Mouse (Mus musculus): Measurements from ENCODE around the gene Tmem258. TPM values are rescaled to one million over a fixed set of nuclear protein-coding genes. Genes with fewer than 3 reads are reported as not detected.
A peak's percentile ranks its signal among the peaks of the same experiment; 100 is the strongest.

Tmem258 gene
- polyA plus RNA-seq, 1 experiment from 2014 or later = 449 TPM

GRCm38 (mm10) chr19:10223561-10223960 lies 19.7 kb downstream of the Tmem258 start:
- no peaks in the 10 kb centered on the region for H3K36me3 ChIP-seq
- H3K4me3 ChIP-seq (replicated peaks) = no peak overlapping the region
- no peak overlapping the region for H3K4me2 ChIP-seq (replicated peaks)
- no peak overlapping the region for H3K27ac ChIP-seq (replicated peaks)
- peaks cover 6% of the 10 kb centered on the region; the same call in 1 of the 2 replicates for H3K4me1 ChIP-seq
- no peak overlapping the region for H3K9ac ChIP-seq
- no peaks in the 10 kb centered on the region for H3K9me3 ChIP-seq (replicated peaks)
- H3K27me3 ChIP-seq = no peaks in the 10 kb centered on the region
- ATAC-seq (ENCODE audit: insufficient number of reproducible peaks, low FRiP score, low TSS enrichment, low read depth) = no peak
- WGBS = 68% methylated on average over 4 of the region's 4 CpGs

GRCm38 (mm10) chr19:10224637-10225453 lies 21.0 kb downstream of the Tmem258 start:
- H3K36me3 ChIP-seq = no peaks in the 10 kb centered on the region
- H3K27me3 ChIP-seq = no peaks in the 10 kb centered on the region
- H3K9me3 ChIP-seq (replicated peaks) = no peaks in the 10 kb centered on the region
- WGBS = 25% methylated on average over 26 of the region's 26 CpGs
- no peak for ATAC-seq (ENCODE audit: insufficient number of reproducible peaks, low FRiP score, low TSS enrichment, low read depth)
- no peak overlapping the region for H3K4me2 ChIP-seq (replicated peaks)
- peaks cover 6% of the 10 kb centered on the region; the same call in 1 of the 2 replicates for H3K4me1 ChIP-seq
- H3K4me3 ChIP-seq (replicated peaks) = no peak overlapping the region
- no peak overlapping the region for H3K27ac ChIP-seq (replicated peaks)
- H3K9ac ChIP-seq = no peak overlapping the region

GRCm38 (mm10) chr19:10225767-10226166 lies 22.0 kb downstream of the Tmem258 start:
- no peak for ATAC-seq (ENCODE audit: insufficient number of reproducible peaks, low FRiP score, low TSS enrichment, low read depth)

GRCm38 (mm10) chr19:10231016-10231415 lies 27.2 kb downstream of the Tmem258 start:
- Histone ChIP-seq H3K9me3 (replicated peaks) (no peaks in the 10 kb centered on the region), H3K36me3 (no peaks in the 10 kb centered on the region), H3K27ac (replicated peaks) (no peak overlapping the region), H3K9ac (no peak overlapping the region), H3K4me1 (no peaks in the 10 kb centered on the region), H3K4me3 (replicated peaks) (no peak overlapping the region), H3K27me3 (no peaks in the 10 kb centered on the region), H3K4me2 (replicated peaks) (no peak overlapping the region)
- 13% methylated on average over 7 of the region's 7 CpGs for WGBS
- no peak for ATAC-seq (ENCODE audit: insufficient number of reproducible peaks, low FRiP score, low TSS enrichment, low read depth)

More at GRCm38 (mm10) chr19:10225767-10226166, 22.0 kb downstream of the Tmem258 start:
- Histone ChIP-seq H3K4me2 (replicated peaks) (no peak overlapping the region), H3K9ac (no peak overlapping the region), H3K27ac (replicated peaks) (no peak overlapping the region), H3K36me3 (no peaks in the 10 kb centered on the region), H3K4me1 (peaks cover 6% of the 10 kb centered on the region; the same call in 1 of the 2 replicates), H3K9me3 (replicated peaks) (no peaks in the 10 kb centered on the region), H3K4me3 (replicated peaks) (no peak overlapping the region), H3K27me3 (no peaks in the 10 kb centered on the region)
- 81% methylated on average over 4 of the region's 4 CpGs for WGBS

- no peak overlapping the region for H3K9ac ChIP-seq
- H3K4me2 ChIP-seq (replicated peaks) = no peak overlapping the region
- no peak overlapping the region for H3K4me3 ChIP-seq (replicated peaks)
- H3K36me3 ChIP-seq = no peaks in the 10 kb centered on the region
- no peaks in the 10 kb centered on the region for H3K27me3 ChIP-seq
- no peak for ATAC-seq (ENCODE audit: insufficient number of reproducible peaks, low FRiP score, low TSS enrichment, low read depth)
- no peaks in the 10 kb centered on the region for H3K4me1 ChIP-seq
- WGBS = 23% methylated on average over 5 of the region's 5 CpGs
- H3K27ac ChIP-seq (replicated peaks) = no peak overlapping the region
- no peaks in the 10 kb centered on the region for H3K9me3 ChIP-seq (replicated peaks)
Measured at GRCm38 (mm10) chr19:10231871-10232270, 28.1 kb downstream of the Tmem258 start.

GRCm38 (mm10) chr19:10232327-10233017 lies 28.7 kb downstream of the Tmem258 start:
- 45% methylated on average over 9 of the region's 9 CpGs for WGBS
- Histone ChIP-seq H3K4me2 (replicated peaks) (no peak overlapping the region), H3K9me3 (replicated peaks) (no peaks in the 10 kb centered on the region), H3K4me3 (replicated peaks) (no peak overlapping the region), H3K27ac (replicated peaks) (no peak overlapping the region), H3K27me3 (no peaks in the 10 kb centered on the region), H3K36me3 (no peaks in the 10 kb centered on the region), H3K4me1 (no peaks in the 10 kb centered on the region), H3K9ac (no peak overlapping the region)
- no peak for ATAC-seq (ENCODE audit: insufficient number of reproducible peaks, low FRiP score, low TSS enrichment, low read depth)

GRCm38 (mm10) chr19:10235784-10236565 lies 32.2 kb downstream of the Tmem258 start:
- Histone ChIP-seq H3K27me3 (peaks cover 5% of the 10 kb centered on the region; the same call in 1 of the 2 replicates), H3K4me2 (replicated peaks) (no peak overlapping the region), H3K4me1 (peaks cover 14% of the 10 kb centered on the region), H3K36me3 (no peaks in the 10 kb centered on the region), H3K9ac (no peak overlapping the region), H3K27ac (replicated peaks) (no peak overlapping the region), H3K9me3 (replicated peaks) (no peaks in the 10 kb centered on the region), H3K4me3 (replicated peaks) (no peak overlapping the region)
- ATAC-seq (ENCODE audit: insufficient number of reproducible peaks, low FRiP score, low TSS enrichment, low read depth) = no peak
- 84% methylated on average over 9 of the region's 9 CpGs for WGBS

GRCm38 (mm10) chr19:10238477-10238876 lies 34.7 kb downstream of the Tmem258 start:
- H3K27ac ChIP-seq (replicated peaks) = no peak overlapping the region
- H3K9ac ChIP-seq = no peak overlapping the region
- no peaks in the 10 kb centered on the region for H3K36me3 ChIP-seq
- H3K4me3 ChIP-seq (replicated peaks) = no peak overlapping the region
- H3K4me1 ChIP-seq = peaks cover 14% of the 10 kb centered on the region
- ATAC-seq (ENCODE audit: insufficient number of reproducible peaks, low FRiP score, low TSS enrichment, low read depth) = no peak
- WGBS = 61% methylated on average over 3 of the region's 3 CpGs
- H3K4me2 ChIP-seq (replicated peaks) = no peak overlapping the region
- H3K9me3 ChIP-seq (replicated peaks) = no peaks in the 10 kb centered on the region
- peaks cover 5% of the 10 kb centered on the region; the same call in 1 of the 2 replicates for H3K27me3 ChIP-seq

GRCm38 (mm10) chr19:10239419-10239818 lies 35.6 kb downstream of the Tmem258 start:
- Histone ChIP-seq H3K9me3 (replicated peaks) (no peaks in the 10 kb centered on the region), H3K4me1 (peaks cover 14% of the 10 kb centered on the region), H3K27me3 (peaks cover 5% of the 10 kb centered on the region; the same call in 1 of the 2 replicates), H3K9ac (no peak overlapping the region), H3K4me2 (replicated peaks) (no peak overlapping the region), H3K36me3 (no peaks in the 10 kb centered on the region), H3K27ac (replicated peaks) (no peak overlapping the region), H3K4me3 (replicated peaks) (no peak overlapping the region)
- ATAC-seq (ENCODE audit: insufficient number of reproducible peaks, low FRiP score, low TSS enrichment, low read depth) = no peak
- 47% methylated on average over 2 of the region's 2 CpGs for WGBS

GRCm38 (mm10) chr19:10239975-10240653 lies 36.3 kb downstream of the Tmem258 start:
- Histone ChIP-seq H3K27me3 (peaks cover 5% of the 10 kb centered on the region; the same call in 1 of the 2 replicates), H3K36me3 (no peaks in the 10 kb centered on the region), H3K9ac (peak overlapping the region; percentile 44), H3K4me1 (peaks cover 14% of the 10 kb centered on the region), H3K9me3 (replicated peaks) (no peaks in the 10 kb centered on the region), H3K4me3 (replicated peaks) (peak overlapping the region; percentile 50), H3K4me2 (replicated peaks) (peak overlapping the region; percentile 94), H3K27ac (replicated peaks) (no peak overlapping the region)
- 2% methylated on average over 26 of the region's 26 CpGs for WGBS
- ATAC-seq (ENCODE audit: insufficient number of reproducible peaks, low FRiP score, low TSS enrichment, low read depth) = peak; percentile 39

Data from embryonic facial prominence, embryonic 15.5 days (tissue).